Mouse (Mus musculus) liver, embryonic 13.5 days (tissue): ENCODE data around the gene Gria1. TPM values are rescaled to one million over a fixed set of nuclear protein-coding genes. Genes with fewer than 3 reads are reported as not detected.

ENCODE experiments used
- ATAC-seq: fragments of 200-750 bp; cut with Nextera tagmentation; 2 replicates; pipeline ENCODE4 v1.8.0; 2017; ENCODE audit warnings: low read depth, mild to moderate bottlenecking, moderate number of reproducible peaks, moderate library complexity
- DNase-seq: peaks from one replicate; pipeline ENCODE4 v3.0.0; 2022
- H3K27ac ChIP-seq: fragments of 300-500 bp; sonication (generic); 2 replicates; pipeline ENCODE4 v1.5.1; 2015; ENCODE audit warnings: moderate library complexity, mild to moderate bottlenecking, inconsistent platforms
- H3K27me3 ChIP-seq: fragments of 300-500 bp; sonication (generic); 2 replicates; pipeline ENCODE4 v1.6.1; 2015; ENCODE audit warnings: mild to moderate bottlenecking, inconsistent platforms
- H3K36me3 ChIP-seq: fragments of 300-500 bp; sonication (generic); 2 replicates; pipeline ENCODE4 v1.6.1; 2015; ENCODE audit warnings: mild to moderate bottlenecking, inconsistent platforms
- H3K4me1 ChIP-seq: fragments of 300-500 bp; sonication (generic); replicated peaks from 2 replicates; pipeline ENCODE4 v1.6.1; 2015; ENCODE audit warnings: inconsistent platforms
- H3K4me2 ChIP-seq: fragments of 300-500 bp; sonication (generic); 2 replicates; pipeline ENCODE4 v1.6.1; 2015; ENCODE audit warnings: inconsistent platforms, mild to moderate bottlenecking, moderate library complexity
- H3K4me3 ChIP-seq: fragments of 300-500 bp; sonication (generic); replicated peaks from 2 replicates; pipeline ENCODE4 v1.5.1; 2015; ENCODE audit warnings: mild to moderate bottlenecking, inconsistent platforms
- H3K9ac ChIP-seq: fragments of 300-500 bp; sonication (generic); 2 replicates; pipeline ENCODE4 v1.6.1; 2015; ENCODE audit warnings: mild to moderate bottlenecking, inconsistent platforms
- H3K9me3 ChIP-seq: fragments of 300-500 bp; sonication (generic); replicated peaks from 2 replicates; pipeline ENCODE4 v1.6.1; 2016; ENCODE audit warnings: inconsistent platforms
- WGBS: fragments of 180-500 bp; shearing (Covaris S2); methylation state at CpG from one replicate; pipeline ENCODE4 v1.1.7; 2015; ENCODE audit not compliant: insufficient replicate concordance; 5-methylcytosine and 5-hydroxymethylcytosine counted together
- polyA plus RNA-seq: library from polyadenylated mRNA; unstranded; fragments of >200 nt; fragmentation: Nextera tagmentation; extraction: Ambion mirVana; gene quantifications from 2 replicates; pipeline ENCODE4 v1.2.1, GENCODE M21; 2015

Gene Gria1
- polyA plus RNA-seq, 1 experiment from 2014 or later = 0.17 TPM

DNA sequence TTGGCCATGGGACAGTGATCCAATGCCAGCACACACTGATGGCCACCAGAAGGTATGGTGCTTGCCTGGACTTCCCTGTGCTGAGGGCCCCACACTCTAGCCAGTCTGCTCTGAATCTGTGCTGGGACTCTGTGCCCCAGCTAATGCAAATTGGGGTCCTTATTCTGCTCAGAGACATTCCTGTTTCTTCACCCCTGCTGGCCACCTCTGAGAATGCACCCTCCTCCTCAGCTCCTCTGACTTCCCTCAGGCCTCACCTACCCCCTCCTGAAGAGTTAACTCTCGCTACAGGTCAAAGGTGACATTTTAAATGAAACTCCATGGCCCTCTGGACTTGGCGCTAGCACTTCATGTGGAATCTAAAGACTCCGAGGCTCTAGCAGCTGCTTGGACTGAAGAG is 165.4 kb downstream of the Gria1 start:
- 37% methylated on average over 3 of the region's 3 CpGs for WGBS
- H3K27me3 ChIP-seq = no peaks in the 10 kb centered on the region
- no peak for DNase-seq

DNA sequence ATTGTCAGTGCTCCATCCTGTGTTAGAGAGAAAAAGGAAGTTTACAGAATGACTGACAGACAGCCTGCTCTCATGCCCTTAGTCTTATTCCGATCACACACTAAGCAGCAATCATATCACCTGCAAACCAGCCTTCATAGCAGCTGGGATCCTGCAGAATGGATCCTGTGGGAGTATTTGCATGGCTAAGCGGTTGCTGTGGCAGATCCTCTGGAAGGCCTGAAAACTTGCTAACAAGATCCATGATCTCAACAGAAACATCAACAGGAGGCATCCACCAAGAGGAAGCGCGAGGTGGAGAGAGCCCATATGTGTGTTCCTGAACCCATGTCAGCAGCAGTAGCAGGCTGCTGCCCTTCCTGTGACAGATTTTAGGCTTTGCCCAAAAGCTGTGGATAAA is 173.0 kb downstream of the Gria1 start:
- Histone ChIP-seq H3K9me3 (no peaks in the 10 kb centered on the region), H3K36me3 (no peaks in the 10 kb centered on the region), H3K9ac (no peak overlapping the region), H3K4me2 (no peak overlapping the region), H3K27ac (no peak overlapping the region), H3K4me1 (no peaks in the 10 kb centered on the region), H3K4me3 (no peak overlapping the region), H3K27me3 (no peaks in the 10 kb centered on the region)
- DNase-seq (no peak), ATAC-seq (no peak)
- WGBS = 58% methylated on average over 4 of the region's 4 CpGs

More for the DNA sequence above, 165.4 kb downstream of the Gria1 start:
- no peak overlapping the region for H3K9ac ChIP-seq
- no peak overlapping the region for H3K27ac ChIP-seq
- no peaks in the 10 kb centered on the region for H3K9me3 ChIP-seq
- no peaks in the 10 kb centered on the region for H3K4me1 ChIP-seq
- no peak overlapping the region for H3K4me2 ChIP-seq
- no peak for ATAC-seq
- H3K36me3 ChIP-seq = no peaks in the 10 kb centered on the region
- no peak overlapping the region for H3K4me3 ChIP-seq

DNA sequence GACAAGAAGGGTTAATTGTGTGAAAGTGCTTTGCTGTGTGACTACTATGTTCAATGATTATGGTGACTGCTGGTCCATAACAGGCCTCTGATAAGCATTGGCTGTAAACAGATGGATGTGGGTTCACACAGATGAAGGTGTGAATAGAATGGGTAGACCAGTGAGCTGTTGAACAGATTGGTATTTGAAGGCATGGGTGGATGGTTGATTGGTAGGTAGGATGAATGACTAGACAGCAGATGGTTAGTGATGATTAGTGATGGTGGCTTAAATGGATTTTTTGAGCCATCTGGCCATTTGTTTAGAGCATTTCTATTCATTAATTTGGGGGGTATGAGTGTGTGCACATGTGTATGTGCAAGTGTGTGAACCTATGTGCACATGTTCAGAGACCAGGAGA is 173.9 kb downstream of the Gria1 start:
- no peaks in the 10 kb centered on the region for H3K9me3 ChIP-seq
- ATAC-seq (no peak), DNase-seq (no peak)
- no peak overlapping the region for H3K4me3 ChIP-seq
- H3K36me3 ChIP-seq = no peaks in the 10 kb centered on the region
- no peak overlapping the region for H3K4me2 ChIP-seq
- no peaks in the 10 kb centered on the region for H3K27me3 ChIP-seq
- H3K4me1 ChIP-seq = no peaks in the 10 kb centered on the region
- H3K9ac ChIP-seq = no peak overlapping the region
- H3K27ac ChIP-seq = no peak overlapping the region

DNA sequence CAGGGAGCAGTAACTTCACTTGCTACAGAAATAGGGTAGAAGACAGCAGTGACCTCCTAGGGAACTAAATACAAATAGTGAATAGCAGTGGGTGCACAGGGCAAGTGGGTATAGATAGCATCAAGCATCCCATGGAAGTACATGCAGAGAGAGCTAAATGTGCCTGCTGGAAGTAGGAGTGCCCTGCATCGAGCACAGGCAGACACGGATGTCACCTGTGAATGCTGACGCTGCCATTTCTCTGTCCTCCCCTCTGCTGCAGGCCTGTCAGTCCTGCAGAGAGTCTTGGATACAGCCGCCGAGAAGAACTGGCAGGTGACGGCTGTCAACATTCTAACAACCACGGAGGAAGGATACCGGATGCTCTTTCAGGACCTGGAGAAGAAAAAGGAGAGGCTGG is 178.2 kb downstream of the Gria1 start:
- Histone ChIP-seq H3K4me1 (no peaks in the 10 kb centered on the region), H3K27me3 (no peaks in the 10 kb centered on the region), H3K4me2 (no peak overlapping the region), H3K9me3 (no peaks in the 10 kb centered on the region), H3K27ac (no peak overlapping the region), H3K36me3 (no peaks in the 10 kb centered on the region), H3K9ac (no peak overlapping the region), H3K4me3 (no peak overlapping the region)
- ATAC-seq (no peak), DNase-seq (no peak)
- WGBS = 72% methylated on average over 8 of the region's 8 CpGs

GRCm38 (mm10) chr11:57194746-57195145 is 183.6 kb downstream of the Gria1 start:
- no peak overlapping the region for H3K27ac ChIP-seq
- H3K27me3 ChIP-seq = no peaks in the 10 kb centered on the region
- no peaks in the 10 kb centered on the region for H3K9me3 ChIP-seq
- DNase-seq = no peak
- ATAC-seq = no peak
- no peak overlapping the region for H3K9ac ChIP-seq
- no peak overlapping the region for H3K4me2 ChIP-seq
- WGBS = 62% methylated on average over 5 of the region's 5 CpGs
- H3K4me3 ChIP-seq = no peak overlapping the region
- no peaks in the 10 kb centered on the region for H3K4me1 ChIP-seq
- no peaks in the 10 kb centered on the region for H3K36me3 ChIP-seq

DNA sequence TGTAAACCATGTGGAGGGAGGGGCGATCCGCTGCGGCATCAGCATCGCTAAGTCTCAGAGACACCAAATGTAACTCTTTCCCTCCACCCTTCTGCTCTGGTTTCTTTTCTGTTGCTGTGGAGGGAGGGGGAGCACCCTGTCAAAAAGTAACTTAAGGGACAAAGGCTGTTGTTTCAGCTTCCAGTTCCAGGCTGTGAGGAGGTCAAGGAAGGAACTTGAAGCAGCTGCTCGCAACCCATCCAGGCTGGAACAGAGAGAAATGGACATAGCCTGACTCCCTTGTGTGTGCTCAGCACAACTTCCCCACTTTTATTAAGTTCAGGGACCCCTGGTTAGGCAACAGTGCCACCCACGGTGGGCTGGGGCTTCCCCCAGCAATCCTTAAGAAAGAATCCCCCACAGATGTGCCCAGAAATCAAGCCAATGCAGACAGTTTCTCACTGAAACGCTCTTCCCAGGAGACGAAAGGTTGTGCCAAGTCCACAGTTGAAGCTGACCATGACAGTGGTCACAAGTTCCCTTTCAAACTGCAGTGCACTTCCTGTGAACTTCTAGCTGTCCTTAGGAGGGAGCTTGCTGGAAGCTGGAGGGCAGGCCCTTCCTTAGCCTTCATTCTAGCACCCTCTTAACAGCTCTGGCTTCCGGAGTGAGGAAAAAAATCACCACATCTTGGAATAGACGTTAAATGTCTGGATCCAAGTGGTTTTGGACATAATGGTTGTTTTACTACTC is 190.2 kb downstream of the Gria1 start:
- DNase-seq = no peak
- no peak overlapping the region for H3K9ac ChIP-seq
- ATAC-seq = no peak
- H3K4me3 ChIP-seq = no peak overlapping the region
- H3K4me2 ChIP-seq = no peak overlapping the region
- no peak overlapping the region for H3K27ac ChIP-seq
- 58% methylated on average over 10 of the region's 10 CpGs for WGBS
- H3K4me1 ChIP-seq = no peaks in the 10 kb centered on the region
- no peaks in the 10 kb centered on the region for H3K27me3 ChIP-seq
- H3K36me3 ChIP-seq = no peaks in the 10 kb centered on the region
- H3K9me3 ChIP-seq = no peaks in the 10 kb centered on the region

- no peak for DNase-seq
- 44% methylated on average over 6 of the region's 6 CpGs for WGBS
These were observed 193.2 kb downstream of the Gria1 start for GRCm38 (mm10) chr11:57204371-57204770.

DNA sequence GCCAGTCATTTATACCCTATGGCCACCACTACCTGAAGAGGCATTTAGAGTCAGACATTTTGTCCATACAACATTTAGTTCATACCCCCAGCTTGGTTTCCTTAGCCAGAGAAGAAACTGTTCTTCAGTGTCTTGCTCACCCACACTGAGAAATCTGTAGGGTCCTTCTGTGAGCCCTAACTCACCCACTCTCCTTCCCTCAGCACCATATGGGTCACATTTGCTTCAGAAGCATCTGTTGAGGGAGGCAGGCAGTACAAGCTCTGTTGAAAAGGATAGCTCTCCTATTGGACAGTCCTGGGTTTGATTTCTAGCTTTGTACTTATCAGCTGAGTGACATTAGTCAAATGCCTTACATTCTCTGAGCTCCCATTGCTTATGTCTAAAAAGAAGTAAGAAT is 196.1 kb downstream of the Gria1 start:
- Histone ChIP-seq H3K9ac (no peak overlapping the region), H3K4me3 (no peak overlapping the region), H3K36me3 (no peaks in the 10 kb centered on the region), H3K4me1 (no peaks in the 10 kb centered on the region), H3K27ac (no peak overlapping the region), H3K27me3 (no peaks in the 10 kb centered on the region), H3K4me2 (no peak overlapping the region), H3K9me3 (no peaks in the 10 kb centered on the region)
- ATAC-seq = no peak
- DNase-seq = no peak

More at GRCm38 (mm10) chr11:57204371-57204770, 193.2 kb downstream of the Gria1 start:
- Histone ChIP-seq H3K36me3 (no peaks in the 10 kb centered on the region), H3K4me3 (no peak overlapping the region), H3K27ac (no peak overlapping the region), H3K4me1 (no peaks in the 10 kb centered on the region), H3K9me3 (no peaks in the 10 kb centered on the region), H3K9ac (no peak overlapping the region), H3K4me2 (no peak overlapping the region), H3K27me3 (no peaks in the 10 kb centered on the region)
- no peak for ATAC-seq

GRCm38 (mm10) chr11:57214079-57214478 is 202.9 kb downstream of the Gria1 start:
- H3K4me1 ChIP-seq = no peaks in the 10 kb centered on the region
- ATAC-seq = no peak
- no peak overlapping the region for H3K9ac ChIP-seq
- no peak overlapping the region for H3K27ac ChIP-seq
- no peak for DNase-seq
- no peak overlapping the region for H3K4me3 ChIP-seq
- no peak overlapping the region for H3K4me2 ChIP-seq
- WGBS = 76% methylated on average over 7 of the region's 7 CpGs
- no peaks in the 10 kb centered on the region for H3K36me3 ChIP-seq
- no peaks in the 10 kb centered on the region; the same call in 1 of the 2 replicates for H3K9me3 ChIP-seq
- no peaks in the 10 kb centered on the region for H3K27me3 ChIP-seq

GRCm38 (mm10) chr11:57214583-57214982 is 203.4 kb downstream of the Gria1 start:
- H3K27me3 ChIP-seq = no peaks in the 10 kb centered on the region
- no peak overlapping the region for H3K9ac ChIP-seq
- WGBS = 72% methylated on average over 5 of the region's 5 CpGs
- DNase-seq (no peak), ATAC-seq (no peak)
- no peaks in the 10 kb centered on the region; the same call in 1 of the 2 replicates for H3K9me3 ChIP-seq
- no peak overlapping the region for H3K4me2 ChIP-seq
- no peaks in the 10 kb centered on the region for H3K36me3 ChIP-seq
- H3K27ac ChIP-seq = no peak overlapping the region
- H3K4me3 ChIP-seq = no peak overlapping the region
- no peaks in the 10 kb centered on the region for H3K4me1 ChIP-seq

- H3K4me3 ChIP-seq = no peak overlapping the region
- H3K9me3 ChIP-seq = no peaks in the 10 kb centered on the region
- no peak overlapping the region for H3K4me2 ChIP-seq
- no peak overlapping the region for H3K27ac ChIP-seq
- H3K4me1 ChIP-seq = no peaks in the 10 kb centered on the region
- ATAC-seq (no peak), DNase-seq (no peak)
- H3K9ac ChIP-seq = no peak overlapping the region
- H3K36me3 ChIP-seq = no peaks in the 10 kb centered on the region
- H3K27me3 ChIP-seq = no peaks in the 10 kb centered on the region
- 46% methylated on average over 8 of the region's 8 CpGs for WGBS
These were observed 211.8 kb downstream of the Gria1 start for GRCm38 (mm10) chr11:57222797-57223569.

GRCm38 (mm10) chr11:57235446-57235845 is 224.3 kb downstream of the Gria1 start:
- no peaks in the 10 kb centered on the region for H3K4me1 ChIP-seq
- no peak overlapping the region for H3K9ac ChIP-seq
- no peak for DNase-seq
- no peaks in the 10 kb centered on the region for H3K9me3 ChIP-seq
- no peak overlapping the region for H3K27ac ChIP-seq
- whole genome bisulfite sequencing = 80% methylated on average over 2 of the region's 2 CpGs
- H3K36me3 ChIP-seq = no peaks in the 10 kb centered on the region
- H3K4me2 ChIP-seq = no peak overlapping the region
- H3K27me3 ChIP-seq = no peaks in the 10 kb centered on the region
- ATAC-seq = no peak
- no peak overlapping the region for H3K4me3 ChIP-seq
